Mouse (Mus musculus): ENCODE data around the gene Tmx2. TPM values are rescaled to one million over a fixed set of nuclear protein-coding genes. Genes with fewer than 3 reads are reported as not detected.

Tmx2 gene
- total and polyA plus RNA-seq, 3 experiments: 64.6 to 66.8 TPM; not detected in 1

DNA sequence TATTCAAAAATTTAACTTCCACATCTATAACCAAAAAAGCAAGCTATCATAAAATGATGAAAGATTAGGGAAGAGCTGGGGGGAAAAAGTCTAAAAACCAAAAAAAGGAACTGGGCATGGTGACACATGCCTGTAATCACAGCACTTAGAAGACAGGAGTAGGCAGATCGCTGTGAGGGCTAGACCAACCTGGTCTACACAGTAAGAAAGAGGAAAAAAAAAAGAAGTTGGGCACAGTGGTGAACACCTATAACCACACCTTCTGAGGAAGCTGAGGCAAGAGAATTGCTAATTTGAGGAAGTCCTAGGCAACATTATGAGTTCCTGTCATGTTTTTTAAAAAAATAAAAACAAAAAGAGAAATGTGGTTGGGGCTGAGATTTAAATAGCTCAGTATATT, 23.1 kb downstream of the Tmx2 start (continued):
- no peak for TF ChIP-seq NRF1 (IDR thresholded peaks at IDR 0.05; ENCODE audit: insufficient read depth, low read depth, low read length, poor library complexity, severe bottlenecking)
- TF ChIP-seq ZC3H11A (IDR thresholded peaks at IDR 0.05; ENCODE audit: low read depth, low read length): no peak
- no peak for TF ChIP-seq NELFE (IDR thresholded peaks at IDR 0.05; ENCODE audit: low read depth, low read length)
- no peak for TF ChIP-seq SIN3A (IDR thresholded peaks at IDR 0.05; ENCODE audit: low read length)
- no peak for TF ChIP-seq TBP (IDR thresholded peaks at IDR 0.05; ENCODE audit: low read depth, low read length)
- TF ChIP-seq ELF1 (IDR thresholded peaks at IDR 0.05; ENCODE audit: low read depth, low read length): no peak
- no peak for TF ChIP-seq HCFC1 (IDR thresholded peaks at IDR 0.05; ENCODE audit: low read depth, low read length)
- no peak for TF ChIP-seq TAL1 (IDR thresholded peaks at IDR 0.05; ENCODE audit: low read length)
- no peak for TF ChIP-seq MXI1 (IDR thresholded peaks at IDR 0.05; ENCODE audit: low read depth, low read length)
- TF ChIP-seq POLR2AphosphoS5 (IDR thresholded peaks at IDR 0.05; ENCODE audit: borderline replicate concordance, low read depth, low read length): no peak
- no peak for TF ChIP-seq CTCF (IDR thresholded peaks at IDR 0.05 in 2 of 3, conservative IDR thresholded peaks at IDR 0.05 in 1 of 3; ENCODE audit: control insufficient read depth in 1 of 3, insufficient read depth in 1 of 3, low read depth in 2 of 3, low read length in 3 of 3, poor library complexity in 1 of 3, severe bottlenecking in 1 of 3)
- TF ChIP-seq POLR2A (IDR thresholded peaks at IDR 0.05; ENCODE audit: control insufficient read depth in 1 of 2, insufficient read depth in 1 of 2, low read depth in 1 of 2, low read length in 2 of 2, poor library complexity in 1 of 2): no peak
- no peak for TF ChIP-seq MAZ (IDR thresholded peaks at IDR 0.05; ENCODE audit: low read depth, low read length)
- TF ChIP-seq BHLHE40 (IDR thresholded peaks at IDR 0.05; ENCODE audit: borderline replicate concordance, low read depth, low read length): no peak

DNA sequence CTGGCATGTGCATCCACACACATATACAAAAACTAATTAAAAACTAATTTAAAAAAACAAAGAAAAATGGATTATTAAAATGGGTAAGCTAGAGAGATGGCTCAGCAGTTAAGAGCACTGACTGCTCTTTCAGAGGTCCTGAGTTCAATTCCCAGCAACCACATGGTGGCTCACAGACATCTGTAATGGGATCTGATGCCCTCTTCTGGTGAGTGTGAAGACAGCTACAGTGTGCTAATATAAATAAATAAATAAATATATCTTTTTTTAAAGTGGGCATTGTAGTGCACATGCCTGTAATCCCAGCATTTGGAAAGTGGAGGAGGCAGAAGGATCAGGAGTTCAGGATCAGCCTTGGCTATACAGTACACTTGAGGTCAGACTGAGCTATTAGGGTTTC, 25.6 kb downstream of the Tmx2 start:
- Histone ChIP-seq H3K4me3 (ENCODE audit: control insufficient read depth in 1 of 2, insufficient read depth in 1 of 2, low read depth in 2 of 2, low read length in 2 of 2) (no peak overlapping the region), H3K27ac (ENCODE audit: control insufficient read depth, low read depth, low read length) (no peak overlapping the region), H3K36me3 (ENCODE audit: control insufficient read depth in 1 of 2, insufficient read depth in 2 of 2, low read length in 2 of 2) (peaks cover 0 to 9% of the 10 kb centered on the region in 2 experiments; a peak in 2 of 4 replicates), H3K4me1 (ENCODE audit: control insufficient read depth in 1 of 2, insufficient read depth in 2 of 2, low read length in 2 of 2) (peaks cover 2 to 3% of the 10 kb centered on the region in 2 experiments), H3K79me2 (ENCODE audit: control insufficient read depth, insufficient read depth, low read length, poor library complexity) (peaks cover 10% of the 10 kb centered on the region), H3K9me3 (replicated peaks; ENCODE audit: insufficient read depth, low read length) (no peaks in the 10 kb centered on the region), H3K27me3 (ENCODE audit: control insufficient read depth in 1 of 2, insufficient read depth in 2 of 2, low read length in 2 of 2) (no peaks in the 10 kb centered on the region), H3K9ac (ENCODE audit: control insufficient read depth, low read depth, low read length, poor library complexity, severe bottlenecking) (no peak overlapping the region)
- TF ChIP-seq RAD21 (IDR thresholded peaks at IDR 0.05; ENCODE audit: low read depth, low read length) (peak; percentile 30), CTCF (IDR thresholded peaks at IDR 0.05 in 2 of 3, conservative IDR thresholded peaks at IDR 0.05 in 1 of 3; ENCODE audit: control insufficient read depth in 1 of 3, insufficient read depth in 1 of 3, low read depth in 2 of 3, low read length in 3 of 3, poor library complexity in 1 of 3, severe bottlenecking in 1 of 3) (peak; percentile 3 to 40 (median 18); a peak in 3 of 6 replicates), MYC (IDR thresholded peaks at IDR 0.05; ENCODE audit: low read depth, low read length) (peak; percentile 84), MAZ (IDR thresholded peaks at IDR 0.05; ENCODE audit: low read depth, low read length) (no peak), CHD2 (IDR thresholded peaks at IDR 0.05; ENCODE audit: low read length) (no peak), SMC3 (IDR thresholded peaks at IDR 0.05; ENCODE audit: low read depth, low read length) (peak; percentile 47)
- no peak for DNase-seq (ENCODE audit: low read depth, low spot score)

Data from MEL (cell line).